19 mouse cellular contexts compared by ENCODE assay signal in the genomic region with DNA sequence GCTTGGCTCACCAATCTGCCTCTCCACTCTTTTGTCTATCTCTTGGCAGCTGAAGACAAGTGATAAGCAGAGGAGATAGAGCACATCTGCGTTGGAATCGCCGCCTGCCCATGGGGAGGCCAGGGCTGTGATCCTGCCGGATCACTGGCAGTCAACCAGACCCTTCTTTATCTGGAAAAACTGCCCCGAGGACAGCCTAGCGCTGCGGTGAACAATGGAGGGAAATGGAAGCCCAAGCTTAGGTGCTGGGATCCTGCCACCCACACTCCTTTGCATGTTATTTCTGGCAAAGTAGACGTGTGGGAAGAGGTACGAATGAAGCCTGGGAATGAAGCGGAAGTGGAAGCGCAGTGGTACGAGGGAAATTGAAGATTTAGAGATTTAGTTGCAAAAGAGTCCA.
DNase-seq lines count a peak whose midpoint lies in the region; ATAC-seq lines count a peak whose summit lies in the region.
"Had no signal": no experiment of that assay in that cellular context is flagged by ENCODE, and none has a peak within 500 bp of the region (broad histone marks: within the 10 kb centered on the region; RNA-seq: fewer than 3 reads in every experiment).

No protein-coding gene starts in this region.

- H3K4me1 ChIP-seq in heart, embryonic 12.5 days (replicated peaks) = peaks cover 11% of the 10 kb centered on the region
- peaks cover 7% of the 10 kb centered on the region; the same call in 1 of the 2 replicates for H3K4me1 ChIP-seq in hindbrain, embryonic 10.5 days (replicated peaks)
- H3K4me1 ChIP-seq in liver, embryonic 11.5 days (replicated peaks; ENCODE audit: control insufficient read depth, insufficient read depth, low read length) = no peaks in the 10 kb centered on the region
- H3K4me1 ChIP-seq: midbrain, embryonic 12.5 days had no signal

- H3K4me2 ChIP-seq in heart, embryonic 12.5 days = peak overlapping the region; percentile 28
- H3K4me2 ChIP-seq in liver, embryonic 11.5 days = no peak overlapping the region
- H3K4me2 ChIP-seq: embryonic facial prominence, embryonic 12.5 days; midbrain, embryonic 12.5 days had no signal

- H3K9ac ChIP-seq in heart, embryonic 12.5 days = no peak overlapping the region
- no peak overlapping the region for H3K9ac ChIP-seq in liver, embryonic 11.5 days (ENCODE audit: low read depth, low read length)
- H3K9ac ChIP-seq: embryonic facial prominence, embryonic 12.5 days; midbrain, embryonic 12.5 days had no signal

- H3K9me3 ChIP-seq in heart, embryonic 12.5 days (replicated peaks) = no peaks in the 10 kb centered on the region
- no peaks in the 10 kb centered on the region for H3K9me3 ChIP-seq in hindbrain, embryonic 10.5 days
- H3K9me3 ChIP-seq in liver, embryonic 11.5 days (ENCODE audit: control insufficient read depth, low read length) = no peaks in the 10 kb centered on the region
- H3K9me3 ChIP-seq: embryonic facial prominence, embryonic 12.5 days; forebrain, embryonic 10.5 days; midbrain, embryonic 12.5 days had no signal

- 17% methylated on average over 12 of the region's 12 CpGs for WGBS in heart, embryonic 12.5 days
- 76% methylated on average over 12 of the region's 12 CpGs for WGBS in hindbrain, embryonic 10.5 days
- WGBS in liver, embryonic 11.5 days = 36% methylated on average over 12 of the region's 12 CpGs

- H3K36me3 ChIP-seq in heart, embryonic 12.5 days = no peaks in the 10 kb centered on the region
- H3K36me3 ChIP-seq in hindbrain, embryonic 10.5 days = no peaks in the 10 kb centered on the region
- no peaks in the 10 kb centered on the region for H3K36me3 ChIP-seq in liver, embryonic 11.5 days (ENCODE audit: control insufficient read depth, insufficient read depth, low read length)
- H3K36me3 ChIP-seq: embryonic facial prominence, embryonic 12.5 days; forebrain, embryonic 10.5 days; midbrain, embryonic 12.5 days had no signal

- H3K4me3 ChIP-seq in heart, embryonic 12.5 days = no peak overlapping the region
- no peak overlapping the region for H3K4me3 ChIP-seq in hindbrain, embryonic 10.5 days
- no peak overlapping the region for H3K4me3 ChIP-seq in liver, embryonic 11.5 days (ENCODE audit: low read depth, low read length)
- H3K4me3 ChIP-seq: embryonic facial prominence, embryonic 12.5 days; forebrain, embryonic 10.5 days; midbrain, embryonic 12.5 days had no signal

- H3K27me3 ChIP-seq in heart, embryonic 12.5 days (replicated peaks) = no peaks in the 10 kb centered on the region
- no peaks in the 10 kb centered on the region for H3K27me3 ChIP-seq in hindbrain, embryonic 10.5 days (ENCODE audit: insufficient read depth, poor library complexity, severe bottlenecking)
- no peaks in the 10 kb centered on the region for H3K27me3 ChIP-seq in liver, embryonic 11.5 days (replicated peaks; ENCODE audit: control insufficient read depth, insufficient read depth, low read length)
- H3K27me3 ChIP-seq: embryonic facial prominence, embryonic 12.5 days; Patski had no signal

- H3K27ac ChIP-seq in heart, embryonic 12.5 days (ENCODE audit: poor library complexity, severe bottlenecking) = 0 out of 2 replicates have a peak overlapping the region, but pooled peaks have one; percentile 28
- no peak overlapping the region for H3K27ac ChIP-seq in hindbrain, embryonic 10.5 days
- no peak overlapping the region for H3K27ac ChIP-seq in liver, embryonic 11.5 days (ENCODE audit: low read depth, low read length)
- H3K27ac ChIP-seq: embryonic facial prominence, embryonic 12.5 days; forebrain, embryonic 10.5 days; midbrain, embryonic 12.5 days; stomach, postnatal 0 days had no signal

- DNase-seq in adrenal gland, postnatal 25 days = peak; percentile 6
- DNase-seq in adrenal gland, postnatal 14 days = no peak
- peak; percentile 39 for DNase-seq in ovary, postnatal 36 days (ENCODE audit: low spot score)
- DNase-seq in ovary, postnatal 10 days (ENCODE audit: low spot score) = no peak
- DNase-seq in heart, postnatal 4 days = peak; percentile 38
- DNase-seq in hindbrain, embryonic 10.5 days (ENCODE audit: low spot score) = no peak
- DNase-seq in liver, embryonic 11.5 days (ENCODE audit: low spot score) = no peak
- DNase-seq: cerebellum, adult 11 months; cerebellum, postnatal 36 days; kidney, adult 8-10 months; lung, postnatal 4 days; spleen, adult 18-20 months had no signal

- ATAC-seq in heart, embryonic 12.5 days (ENCODE audit: insufficient number of reproducible peaks, low FRiP score) = 0 out of 2 replicates have a peak, but pooled peaks have one; percentile 42
- ATAC-seq in liver, embryonic 11.5 days (replicated peaks; ENCODE audit: low FRiP score) = no peak
- ATAC-seq: hindbrain, embryonic 16.5 days; Patski had no signal

Comparison
In these comparisons a context has a peak if more than half of its experiments do, and no peak if none do; other contexts are left out.
1. DNase-seq: peak in adrenal gland, postnatal 25 days (single experiment), ovary, postnatal 36 days (single experiment) and heart, postnatal 4 days (single experiment); none in adrenal gland, postnatal 14 days (single experiment), ovary, postnatal 10 days (single experiment), hindbrain, embryonic 10.5 days (single experiment) and liver, embryonic 11.5 days (single experiment).